Mouse (Mus musculus) brain, embryonic 14.5 days (tissue): Measurements from ENCODE around the gene Tubgcp6.

Experiments
- CTCF ChIP-seq: fragments of 200-500 bp; IDR thresholded peaks from 2 replicates; pipeline ENCODE4 v1.5.1; 2012; ENCODE audit warnings: inconsistent platforms, mild to moderate bottlenecking, moderate library complexity, borderline replicate concordance; ENCODE audit not compliant: insufficient read depth, insufficient read length; ENCODE audit errors: extremely low read depth
- POLR2A ChIP-seq: fragments of 200-500 bp; IDR thresholded peaks from 2 replicates; pipeline ENCODE4 v1.6.1; 2012; ENCODE audit warnings: mild to moderate bottlenecking, inconsistent platforms, borderline replicate concordance; ENCODE audit not compliant: poor library complexity, insufficient read depth, insufficient read length, severe bottlenecking; ENCODE audit errors: extremely low read depth

- TF ChIP-seq CTCF (no peak), POLR2A (no peak)
Observed at GRCm38 (mm10) chr15:89073993-89074603, 48.8 kb downstream of the Tubgcp6 start.
